Mouse (Mus musculus) kidney, adult 2 months (tissue): ENCODE measurements around the gene Uck1.

Experiments
- CTCF ChIP-seq: fragments of 200-500 bp; conservative IDR thresholded peaks from 2 replicates; pipeline ENCODE4 v1.5.1; 2011; ENCODE audit warnings: low read depth, mild to moderate bottlenecking, control low read depth, low read length, moderate library complexity, mixed read lengths; ENCODE audit not compliant: insufficient read depth, insufficient read length
- POLR2A ChIP-seq: fragments of 200-500 bp; IDR thresholded peaks from one replicate; pipeline ENCODE4 v1.6.1; 2011; ENCODE audit warnings: low read depth, low read length, control low read depth

DNA sequence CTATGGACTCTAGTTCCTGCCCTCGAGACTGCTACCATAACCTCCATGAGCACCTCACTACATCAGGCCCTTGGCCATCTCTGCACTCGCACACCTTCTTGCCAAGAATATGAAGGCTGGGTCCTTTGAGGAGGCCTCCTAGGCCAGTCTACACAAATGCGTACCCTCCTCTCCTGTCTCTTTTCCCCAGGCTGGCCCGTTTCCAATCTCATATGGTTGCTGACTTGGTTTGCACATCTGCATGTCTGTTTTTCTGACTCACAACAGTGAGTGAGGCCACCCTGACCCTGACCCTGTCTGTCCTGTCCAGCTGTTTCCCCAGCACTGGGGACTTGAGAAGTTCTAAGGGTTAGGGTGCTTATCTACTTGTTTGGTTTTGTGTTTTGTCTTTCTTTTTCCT, 13.2 kb downstream of the Uck1 start:
- TF ChIP-seq CTCF (no peak), POLR2A (no peak)
